Mouse (Mus musculus) ZHBTc4 (cell line): ENCODE results near the gene Cnot10.
A peak's percentile ranks its signal among the peaks of the same experiment; 100 is the strongest.

Experiments used
- DNase-seq: peaks from one replicate; pipeline ENCODE4 v3.0.0-alpha.2; 2011; ENCODE audit warnings: low read depth, low spot score

Cnot10 gene

DNA sequence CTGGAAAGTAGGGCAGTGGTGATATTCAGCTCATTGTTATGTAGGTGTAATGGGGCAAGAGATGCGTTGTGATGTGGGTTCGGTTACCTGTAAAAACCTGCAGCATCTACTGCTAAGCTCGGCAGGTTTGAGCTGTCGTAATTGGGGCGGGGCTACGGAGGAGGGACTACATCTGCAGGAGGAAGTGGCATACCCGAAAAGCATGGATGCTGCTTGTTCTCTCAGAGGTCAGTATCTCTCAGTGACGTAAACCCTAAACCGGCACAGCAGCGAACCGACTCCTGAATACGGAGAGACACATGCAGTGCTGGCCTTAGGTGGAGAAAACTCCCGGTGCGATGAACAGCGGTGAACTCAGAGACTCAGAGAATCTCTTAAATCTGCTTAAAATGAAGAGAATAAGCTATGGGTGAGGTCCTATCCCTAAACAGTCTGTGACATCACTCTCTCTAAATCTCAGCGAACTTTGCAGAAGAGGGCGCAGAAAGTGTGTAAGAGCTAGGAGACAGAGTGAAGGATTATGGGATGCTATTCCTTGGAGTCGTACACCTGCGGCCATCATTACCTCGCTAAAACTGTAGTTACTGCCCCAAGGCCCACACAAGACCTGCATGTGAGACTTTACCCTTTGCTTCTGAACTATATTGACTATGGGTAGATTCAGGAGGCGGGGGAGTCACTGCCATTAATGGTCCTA lies 11.1 kb upstream of the Cnot10 start:
- peak; percentile 83 for DNase-seq

DNA sequence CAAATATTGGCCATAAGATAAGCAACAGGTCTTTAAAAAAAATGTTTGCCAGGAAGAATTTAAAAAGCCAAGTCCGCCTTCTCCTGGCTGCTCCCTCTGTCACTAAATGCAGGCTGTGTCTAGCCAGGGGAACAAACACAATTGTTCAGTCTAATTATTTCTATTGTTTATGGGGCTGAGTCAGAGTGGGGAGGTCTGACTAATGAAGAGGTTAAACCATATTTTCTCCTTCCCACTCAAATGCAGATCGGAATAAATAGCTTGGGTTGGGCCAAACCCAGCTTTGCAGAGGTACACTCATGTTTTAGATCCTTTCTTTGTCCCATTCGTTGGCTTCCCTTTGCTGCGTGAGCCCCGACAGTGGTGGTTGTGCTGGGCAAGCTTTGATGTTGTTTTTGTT lies 9.4 kb upstream of the Cnot10 start:
- no peak for DNase-seq

DNA sequence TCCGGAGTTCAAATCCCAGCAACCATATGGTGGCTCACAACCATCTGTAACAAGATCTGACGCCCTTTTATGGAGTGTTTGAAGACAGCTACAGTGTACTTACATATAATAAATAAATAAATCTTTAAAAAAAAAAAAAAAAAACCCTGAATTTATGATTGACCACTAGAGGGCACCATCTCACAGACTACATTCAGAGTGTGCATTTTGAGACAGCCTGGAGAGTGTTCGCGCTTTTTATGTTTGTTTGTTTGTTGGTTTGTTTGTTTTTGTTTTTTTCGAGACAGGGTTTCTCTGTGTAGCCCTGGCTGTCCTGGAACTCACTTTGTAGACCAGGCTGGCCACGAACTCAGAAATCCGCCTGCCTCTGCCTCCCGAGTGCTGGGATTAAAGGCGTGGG lies 8.5 kb upstream of the Cnot10 start:
- peak; percentile 49 for DNase-seq

DNA sequence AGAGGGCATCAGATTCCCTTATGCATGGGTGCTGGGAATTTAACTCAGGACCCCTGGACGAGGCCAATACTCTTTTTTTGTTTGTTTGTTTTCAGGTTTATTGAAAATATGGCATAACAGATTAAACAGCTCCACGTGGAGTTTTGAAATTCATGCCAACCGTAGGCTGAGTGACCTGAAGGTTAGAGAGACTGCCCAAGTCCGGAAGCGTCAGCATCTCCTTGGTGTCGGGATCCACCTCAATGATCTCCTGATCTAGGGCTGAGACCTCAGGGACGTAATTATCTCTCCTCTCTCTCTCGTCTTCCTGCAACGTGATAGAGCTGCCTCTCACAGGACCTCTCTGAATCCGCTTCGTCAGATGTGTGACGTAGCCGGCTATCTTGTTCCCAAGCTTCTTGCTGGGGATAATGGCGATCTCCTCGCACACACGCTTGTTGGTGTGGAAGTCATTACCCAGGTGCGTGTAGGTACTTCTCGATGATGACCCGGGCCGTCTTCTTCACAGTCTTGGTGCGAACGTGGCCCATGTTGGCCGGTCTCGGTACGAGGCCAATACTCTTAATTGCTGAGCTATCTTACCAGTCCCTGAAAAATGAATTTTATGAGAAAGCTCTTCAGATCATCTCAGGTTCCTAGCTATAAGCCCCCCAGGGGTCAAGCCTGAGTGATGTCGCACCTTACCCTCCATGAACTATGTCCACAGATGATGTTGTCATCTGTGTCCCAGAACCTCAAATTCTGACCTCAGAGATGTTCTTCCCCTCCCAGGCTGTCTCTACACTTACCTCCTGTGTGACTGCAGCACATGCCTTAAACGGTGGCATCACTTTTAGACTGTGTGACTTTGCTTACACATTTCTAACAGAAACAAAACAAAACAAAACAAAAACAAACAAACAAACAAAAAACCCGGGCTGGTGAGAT lies 7.8 kb upstream of the Cnot10 start:
- no peak for DNase-seq

DNA sequence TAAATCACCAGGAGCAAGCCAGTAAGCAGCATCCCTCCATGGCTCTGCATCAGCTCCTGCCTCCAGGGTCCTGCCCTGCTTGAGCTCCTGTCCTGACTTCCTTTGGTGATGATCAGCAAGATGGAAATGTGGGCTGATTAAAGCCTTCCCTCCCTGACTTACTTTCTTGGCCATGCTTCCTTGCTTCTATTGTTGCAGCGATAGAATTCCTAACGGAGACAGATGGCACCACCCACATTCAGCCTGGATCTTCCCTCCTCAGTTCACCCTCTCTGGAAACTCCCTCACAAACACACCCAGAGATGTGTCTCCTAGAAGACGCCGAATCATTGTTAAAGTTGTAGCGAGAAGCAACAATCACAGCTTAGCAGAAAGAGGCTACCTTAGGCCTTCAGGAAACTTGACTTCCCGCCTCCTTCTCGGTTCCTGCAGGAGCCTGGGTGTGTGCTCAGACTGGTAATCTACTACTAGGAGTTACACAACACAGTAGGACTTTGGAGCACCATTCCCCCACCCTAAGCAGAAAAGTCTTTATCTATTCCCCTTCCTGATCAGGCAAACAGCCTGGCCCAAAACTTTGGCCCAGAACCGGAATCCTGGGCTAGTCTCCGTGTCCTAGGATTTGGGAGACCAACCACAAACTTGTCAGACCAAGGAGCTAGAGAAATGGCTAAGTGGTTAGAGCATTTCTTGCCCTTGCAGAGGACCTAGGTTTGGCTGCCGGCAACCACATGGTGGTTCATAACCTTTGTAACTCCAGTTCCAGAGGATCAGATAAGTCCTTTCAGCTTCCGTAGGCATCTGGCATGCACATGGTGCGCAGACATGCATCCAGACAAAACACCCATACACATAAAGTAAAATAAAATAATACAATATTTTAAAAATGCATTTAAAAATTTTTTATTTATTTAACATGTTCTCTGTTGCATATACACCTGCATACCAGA lies 6.8 kb upstream of the Cnot10 start:
- DNase-seq, result peak; percentile 82

DNA sequence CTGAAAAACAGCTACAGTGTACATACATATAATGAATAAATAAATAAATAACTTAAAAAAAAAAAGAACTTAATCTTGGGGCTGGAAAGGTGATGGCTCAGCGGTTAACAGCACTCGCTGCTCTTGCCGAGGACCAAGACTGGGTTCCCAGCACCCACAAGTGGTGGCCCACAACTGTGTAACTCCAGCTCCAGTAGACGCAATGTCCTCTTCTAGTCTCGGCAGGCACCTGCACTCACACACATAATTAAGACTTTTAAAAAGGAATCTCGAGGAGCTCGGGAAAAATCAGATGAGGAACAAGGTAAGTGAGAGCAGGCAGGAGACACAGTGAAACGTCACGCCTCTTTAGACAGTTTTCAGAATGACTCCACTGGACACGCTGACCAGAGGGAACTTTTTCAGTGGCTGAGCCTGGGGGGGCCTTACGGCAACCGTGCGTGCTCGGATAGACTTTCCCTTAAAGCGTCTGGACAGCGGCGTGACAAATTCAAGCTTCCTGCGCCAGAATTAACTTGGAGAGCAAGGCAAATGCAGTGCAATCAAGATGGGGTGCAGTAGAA lies 717 bp downstream of the Cnot10 start:
- no peak for DNase-seq

DNA sequence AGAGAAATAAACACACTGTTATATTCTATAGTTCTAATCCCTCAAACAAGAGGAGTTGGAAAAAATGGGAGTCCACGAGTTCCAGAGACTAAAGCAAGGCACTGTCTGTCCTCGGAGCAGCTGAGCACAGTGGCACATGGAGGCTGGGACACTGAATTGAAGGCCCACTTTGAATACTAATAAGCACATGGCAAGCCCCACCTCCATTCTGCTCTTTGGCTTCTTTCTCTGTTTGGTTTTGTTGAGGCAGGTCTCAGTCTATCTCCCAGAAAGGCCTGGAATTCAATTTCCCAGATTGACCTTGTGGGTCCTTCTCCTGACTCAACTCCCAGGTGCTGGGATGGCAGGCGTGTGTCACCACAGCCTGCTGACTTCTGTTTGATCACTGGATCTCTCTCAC lies 3.2 kb downstream of the Cnot10 start:
- peak; percentile 55 for DNase-seq

DNA sequence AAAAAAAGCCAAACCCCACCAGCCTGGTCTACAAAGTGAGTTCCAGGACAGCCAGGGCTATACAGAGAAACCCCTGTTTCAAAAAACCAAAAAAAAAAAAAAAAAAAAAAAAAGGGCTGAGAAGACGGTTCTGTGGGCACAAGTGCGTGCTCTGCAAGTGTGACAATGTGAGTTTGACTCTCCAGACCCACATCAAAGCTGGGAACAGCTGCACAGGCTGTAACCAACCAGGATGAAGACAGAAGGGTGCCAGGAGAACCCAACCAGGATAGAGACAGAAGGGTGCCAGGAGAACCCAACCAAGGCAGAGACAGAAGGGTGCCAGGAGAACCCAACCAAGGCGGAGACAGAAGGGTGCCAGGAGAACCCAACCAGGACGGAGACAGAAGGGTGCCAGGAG lies 3.8 kb downstream of the Cnot10 start:
- no peak for DNase-seq

DNA sequence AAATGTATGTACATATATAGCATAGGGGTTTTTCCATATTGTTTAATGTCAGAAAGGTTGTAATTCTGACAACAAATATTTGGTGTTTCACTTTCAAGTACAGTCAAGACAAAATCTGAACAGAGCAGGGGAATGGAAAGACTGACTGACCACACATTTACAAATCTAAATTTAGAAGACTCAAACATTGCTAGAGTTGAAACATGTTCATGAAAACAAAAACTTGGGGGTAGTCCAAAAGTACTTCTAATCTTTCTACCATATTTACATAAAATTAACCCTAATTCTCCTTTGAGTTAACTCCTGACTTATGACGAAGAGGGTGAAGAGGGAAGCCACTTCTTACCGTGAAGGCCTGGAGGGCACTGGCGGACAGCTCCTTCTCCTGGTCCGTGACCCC lies 7.7 kb downstream of the Cnot10 start:
- DNase-seq, result no peak

DNA sequence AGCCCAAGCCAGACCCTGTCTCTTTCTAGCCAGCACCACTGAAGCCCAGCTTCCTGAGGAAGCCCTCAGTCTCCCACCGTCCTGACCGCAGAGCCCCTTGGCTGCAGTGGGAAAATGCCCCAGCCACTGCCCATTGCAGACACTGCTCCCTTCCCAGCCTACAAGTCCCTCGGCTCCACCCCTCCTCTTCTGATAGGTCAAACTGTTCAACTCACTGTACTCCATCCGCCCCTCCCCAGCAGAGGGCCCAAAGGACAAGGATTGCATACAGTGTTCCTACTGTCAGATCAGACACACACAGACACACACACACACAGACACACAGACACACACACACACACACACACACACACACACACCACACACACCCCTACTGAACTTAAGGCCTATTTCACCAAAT lies 13.3 kb downstream of the Cnot10 start:
- peak; percentile 70 for DNase-seq

DNA sequence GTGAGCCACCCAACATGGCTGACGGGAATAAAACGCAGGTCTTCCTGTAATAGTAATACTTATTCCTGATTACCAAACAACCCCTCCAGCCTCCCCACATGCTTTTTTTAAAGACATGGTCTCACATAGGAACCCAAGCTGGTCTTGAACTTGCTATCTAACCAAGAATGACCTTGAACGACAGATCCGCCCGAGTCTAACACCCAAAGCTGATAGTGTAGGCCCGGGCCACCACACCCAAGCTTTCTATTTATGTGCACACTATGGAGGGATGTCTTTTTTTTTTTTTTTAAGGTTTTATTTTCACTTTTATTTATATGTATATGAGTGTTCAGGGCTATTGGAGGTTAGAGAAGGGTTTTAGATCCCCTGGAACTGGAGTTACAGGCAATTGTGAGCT lies 15.8 kb downstream of the Cnot10 start:
- DNase-seq, result peak; percentile 44

DNA sequence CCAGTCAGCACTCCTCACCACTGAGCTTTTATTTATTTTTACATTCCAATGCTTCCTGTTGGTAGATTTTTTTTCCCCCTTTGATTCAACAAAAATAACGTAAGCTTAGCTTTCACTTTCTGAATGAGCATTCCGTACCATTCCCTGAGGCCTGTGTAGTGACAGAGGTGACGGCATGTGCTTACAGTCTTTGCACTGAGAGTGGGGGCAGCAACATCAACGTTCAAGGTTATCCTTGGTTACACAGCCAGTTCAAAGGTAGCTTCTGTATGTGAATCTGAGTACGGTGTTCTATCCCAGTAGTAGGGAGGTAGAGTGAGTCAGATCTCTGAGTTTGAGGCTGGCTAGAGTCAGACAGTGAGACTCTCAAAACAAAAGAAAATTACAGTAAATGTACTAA lies 18.8 kb downstream of the Cnot10 start:
- DNase-seq, result no peak

DNA sequence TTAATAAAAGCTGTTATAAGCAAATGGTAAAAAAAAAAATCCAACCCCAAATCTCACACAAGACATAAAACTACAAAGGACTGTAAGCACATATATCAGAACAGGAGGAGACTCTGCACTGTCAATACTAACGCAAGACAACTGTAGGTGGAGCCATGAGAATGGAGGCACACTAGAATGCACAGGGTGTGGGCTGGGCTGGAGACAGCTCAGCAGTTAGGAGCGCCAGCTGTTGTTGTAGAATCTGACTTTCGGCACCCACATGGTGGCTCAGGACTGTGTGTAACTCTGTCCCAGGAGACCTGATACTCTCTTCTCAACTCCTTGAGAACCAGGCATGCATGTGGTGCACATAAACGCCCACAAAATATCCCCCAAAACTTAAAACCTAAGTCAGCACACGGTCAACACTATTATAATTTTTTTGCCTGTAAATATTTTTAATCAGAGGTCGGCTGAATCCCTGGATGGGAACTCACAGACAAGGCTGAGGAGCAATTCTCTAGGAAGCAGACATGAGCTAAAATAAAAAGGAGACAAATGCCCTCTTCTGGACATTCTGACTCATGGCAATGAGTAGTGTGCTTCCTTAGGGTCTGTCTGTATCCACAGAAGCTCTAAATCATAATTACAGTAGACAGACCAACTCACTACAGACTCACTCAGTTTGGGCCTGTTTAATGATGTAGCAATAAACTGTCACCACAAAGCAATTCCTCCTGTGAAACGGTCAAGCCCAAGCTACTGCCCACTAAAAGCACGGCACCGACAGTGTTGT lies 25.6 kb downstream of the Cnot10 start:
- peak; percentile 59 for DNase-seq

DNA sequence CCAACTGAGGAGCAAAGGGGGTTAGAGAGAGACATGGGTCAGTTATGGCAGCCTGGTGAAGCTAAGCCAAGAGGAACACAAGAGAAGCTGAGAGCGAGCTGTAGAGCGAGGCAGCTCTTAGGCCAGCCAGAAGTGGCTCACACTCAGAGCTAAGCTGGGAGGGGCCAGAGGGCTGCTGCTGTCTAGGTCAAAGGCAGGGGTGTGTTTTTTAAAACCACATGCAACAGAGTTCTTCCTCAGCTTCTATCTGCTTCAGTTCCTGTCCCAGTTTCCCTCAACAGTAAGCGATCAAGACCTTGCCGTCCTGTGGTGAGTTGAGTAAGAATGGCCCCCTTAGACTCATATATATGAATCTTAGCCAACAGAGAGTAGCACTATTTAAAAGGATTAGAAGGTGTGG lies 27.0 kb downstream of the Cnot10 start:
- no peak for DNase-seq

DNA sequence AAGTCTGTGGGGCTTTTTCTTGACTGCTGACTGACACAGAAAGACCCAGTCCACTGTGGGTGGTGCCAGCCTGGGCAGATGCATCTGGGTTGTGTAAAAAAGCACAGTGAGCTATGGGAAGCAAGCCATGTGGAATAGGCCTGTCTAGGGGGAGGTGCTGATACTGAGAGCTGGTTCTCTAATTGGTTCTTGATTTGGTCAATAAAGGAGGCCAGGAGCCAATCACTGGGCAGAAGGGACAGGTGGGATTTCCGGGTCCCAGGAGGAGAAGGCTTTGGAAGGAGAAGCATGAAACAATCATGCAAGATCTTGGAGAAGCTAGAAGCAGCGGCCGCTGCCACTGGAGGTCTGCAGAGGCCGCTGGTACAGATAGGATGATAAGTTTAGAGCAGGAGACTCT lies 27.4 kb downstream of the Cnot10 start:
- DNase-seq, result peak; percentile 55

DNA sequence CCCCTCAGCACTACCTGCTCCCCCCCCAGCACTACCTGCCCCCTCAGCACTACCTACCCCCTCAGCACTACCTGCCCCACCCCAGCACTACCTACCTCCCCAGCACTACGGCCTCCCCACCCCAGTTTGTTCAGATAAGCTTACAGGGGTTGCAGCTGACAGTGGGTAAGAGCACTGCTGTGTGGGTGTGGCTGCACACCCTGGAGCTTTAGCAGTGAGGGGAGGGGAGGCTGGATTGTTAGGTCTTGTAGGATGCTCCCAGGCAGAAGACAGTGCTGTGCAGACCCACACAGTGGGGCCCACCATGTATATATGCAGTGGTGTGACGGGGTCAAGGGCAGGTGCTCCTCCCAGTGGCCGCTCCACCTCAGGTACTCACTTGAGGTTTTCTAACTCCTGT lies 29.7 kb downstream of the Cnot10 start:
- DNase-seq, result peak; percentile 36

DNA sequence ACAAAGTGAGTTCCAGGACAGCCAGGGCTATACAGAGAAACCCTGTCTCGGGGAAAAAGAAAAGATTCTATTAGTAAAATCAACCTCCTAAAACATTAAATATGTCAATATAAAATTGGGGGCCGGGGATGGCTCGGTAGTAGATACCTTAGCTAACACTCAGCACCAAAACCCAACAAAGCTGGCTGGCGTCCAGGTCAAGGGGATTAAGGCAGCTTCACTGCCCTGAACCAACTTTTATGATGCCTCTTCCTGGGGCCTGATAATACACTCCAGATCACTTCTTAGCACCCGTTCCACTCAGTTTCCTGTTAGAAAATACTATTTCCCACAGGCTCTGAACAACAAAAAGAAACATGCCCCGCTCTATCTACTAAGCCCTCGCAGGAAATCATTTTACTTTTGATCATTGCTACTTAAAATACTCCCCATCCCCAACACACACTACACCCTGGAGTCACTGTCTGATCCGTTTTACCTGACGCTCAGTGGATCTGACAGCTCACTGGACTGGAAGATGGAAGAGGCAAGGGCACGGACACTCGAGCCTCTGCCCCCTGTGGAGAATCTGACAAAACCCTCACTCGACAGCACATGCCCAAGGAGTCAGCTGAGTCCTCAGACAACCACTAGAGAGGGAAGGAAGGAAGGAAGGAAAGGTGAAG lies 36.0 kb downstream of the Cnot10 start:
- DNase-seq, result no peak

DNA sequence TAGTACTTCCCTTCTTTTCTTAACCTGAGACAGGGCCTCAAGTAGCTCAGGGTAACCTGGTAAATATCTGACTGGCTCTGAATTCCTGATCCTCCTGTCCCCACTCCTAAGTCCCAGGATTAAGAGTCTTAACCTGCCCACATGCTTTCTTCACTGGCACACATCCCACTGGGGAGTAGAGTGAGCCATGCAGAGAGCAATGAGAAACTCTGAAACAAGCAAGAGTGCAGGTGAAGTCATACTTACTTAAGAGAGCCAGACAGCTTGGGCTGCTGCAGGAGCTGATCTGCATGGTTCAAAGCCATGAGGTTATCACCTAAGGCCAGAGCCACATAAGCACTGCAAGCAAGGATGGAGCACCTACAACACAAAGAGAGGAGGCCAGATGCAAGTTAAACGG lies 38.9 kb downstream of the Cnot10 start:
- DNase-seq, result no peak

DNA sequence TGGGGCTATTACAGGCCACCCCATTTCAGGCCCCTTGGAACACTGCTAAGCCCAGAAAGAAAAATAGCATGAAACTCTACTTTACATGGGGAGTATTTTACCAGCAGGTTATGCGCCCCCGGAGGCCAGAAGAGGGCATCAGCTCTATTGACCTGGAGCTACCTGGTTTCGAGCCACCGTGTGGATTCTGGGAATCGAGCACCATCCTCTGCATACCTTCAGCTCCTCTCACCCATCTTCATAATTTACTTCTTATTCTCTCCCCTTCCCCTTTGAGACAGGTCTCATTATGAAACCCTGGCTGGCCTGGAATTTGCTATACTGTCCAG lies 55.0 kb downstream of the Cnot10 start:
- DNase-seq, result peak; percentile 74
